Mouse (Mus musculus) lung, embryonic 16.5 days (tissue): Measurements from ENCODE around the gene Ccng2. TPM values are rescaled to one million over a fixed set of nuclear protein-coding genes. Genes with fewer than 3 reads are reported as not detected.

Experiments
- ATAC-seq: fragments of 200-750 bp; cut with Nextera tagmentation; 2 replicates; pipeline ENCODE4 v1.8.0; 2017; ENCODE audit warnings: low read depth, mild to moderate bottlenecking, moderate library complexity
- H3K27ac ChIP-seq: fragments of 300-500 bp; sonication (generic); 2 replicates; pipeline ENCODE4 v1.5.1; 2014; ENCODE audit warnings: mild to moderate bottlenecking, control low read depth, low read length
- H3K27me3 ChIP-seq: fragments of 300-500 bp; sonication (generic); 2 replicates; pipeline ENCODE4 v1.6.1; 2014; ENCODE audit warnings: low read depth, low read length, mixed read lengths; ENCODE audit not compliant: control insufficient read depth, insufficient read depth
- H3K36me3 ChIP-seq: fragments of 300-500 bp; sonication (generic); 2 replicates; pipeline ENCODE4 v1.6.1; 2014; ENCODE audit warnings: low read length; ENCODE audit not compliant: control insufficient read depth, insufficient read depth
- H3K4me1 ChIP-seq: fragments of 300-500 bp; sonication (generic); replicated peaks from 2 replicates; pipeline ENCODE4 v1.6.1; 2014; ENCODE audit warnings: low read length, mixed read lengths; ENCODE audit not compliant: control insufficient read depth, insufficient read depth
- H3K4me2 ChIP-seq: fragments of 300-500 bp; sonication (generic); 2 replicates; pipeline ENCODE4 v1.6.1; 2014; ENCODE audit warnings: low read depth, low read length, control low read depth
- H3K4me3 ChIP-seq: fragments of 300-500 bp; sonication (generic); 2 replicates; pipeline ENCODE4 v1.5.1; 2014; ENCODE audit warnings: mild to moderate bottlenecking, low read length, control low read depth
- H3K9ac ChIP-seq: fragments of 300-500 bp; sonication (generic); 2 replicates; pipeline ENCODE4 v1.6.1; 2014; ENCODE audit warnings: low read length, control low read depth
- H3K9me3 ChIP-seq: fragments of 300-500 bp; sonication (generic); 2 replicates; pipeline ENCODE4 v1.6.1; 2016; ENCODE audit warnings: low read length; ENCODE audit not compliant: control insufficient read depth
- WGBS: fragments of 180-500 bp; shearing (Covaris S2); extraction: QIAGEN DNeasy Blood & Tissue Kit; methylation state at CpG from one replicate; pipeline ENCODE4 v1.1.7; 2014; 5-methylcytosine and 5-hydroxymethylcytosine counted together
- polyA plus RNA-seq: library from polyadenylated mRNA; unstranded; fragments of >200 nt; fragmentation: Nextera tagmentation; extraction: Ambion mirVana; gene quantifications from 2 replicates; pipeline ENCODE4 v1.2.1, GENCODE M21; 2015

Ccng2 gene
- polyA plus RNA-seq, 1 experiment from 2014 or later: 60.1 TPM

DNA sequence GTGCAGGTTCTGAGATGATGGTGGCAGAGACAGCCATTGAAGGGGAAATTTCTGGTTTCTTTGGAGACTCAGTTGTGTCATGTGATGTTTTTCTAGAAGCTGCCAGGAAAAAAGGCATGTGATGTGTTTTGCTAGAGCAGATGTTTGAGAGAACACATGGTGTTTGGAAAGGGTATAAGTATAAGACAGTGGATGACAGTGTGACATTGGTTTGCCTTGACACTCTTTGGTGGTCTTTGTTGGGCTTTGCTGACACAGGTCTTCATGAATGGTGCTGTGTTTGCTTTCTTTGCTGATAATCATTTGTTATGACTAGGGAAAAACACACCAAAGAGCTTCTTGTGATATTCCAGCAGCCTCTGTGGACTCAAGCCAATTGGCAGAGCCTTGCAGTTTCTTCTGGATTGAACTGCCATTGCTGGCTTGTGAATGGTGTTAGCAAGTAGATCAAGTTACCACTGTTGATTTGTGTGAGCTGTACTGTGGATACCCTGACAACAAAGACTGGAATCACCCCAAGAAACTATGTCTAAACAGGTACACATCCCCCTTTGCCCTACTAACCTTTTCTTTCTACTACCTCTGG is 10.1 kb upstream of the Ccng2 start:
- H3K4me3 ChIP-seq: no peak overlapping the region
- H3K4me1 ChIP-seq: no peaks in the 10 kb centered on the region; the same call in 1 of the 2 replicates
- peak; percentile 84 for ATAC-seq
- H3K4me2 ChIP-seq: no peak overlapping the region
- no peaks in the 10 kb centered on the region for H3K27me3 ChIP-seq
- H3K9ac ChIP-seq: no peak overlapping the region
- no peaks in the 10 kb centered on the region for H3K36me3 ChIP-seq
- no peaks in the 10 kb centered on the region for H3K9me3 ChIP-seq
- H3K27ac ChIP-seq: no peak overlapping the region

DNA sequence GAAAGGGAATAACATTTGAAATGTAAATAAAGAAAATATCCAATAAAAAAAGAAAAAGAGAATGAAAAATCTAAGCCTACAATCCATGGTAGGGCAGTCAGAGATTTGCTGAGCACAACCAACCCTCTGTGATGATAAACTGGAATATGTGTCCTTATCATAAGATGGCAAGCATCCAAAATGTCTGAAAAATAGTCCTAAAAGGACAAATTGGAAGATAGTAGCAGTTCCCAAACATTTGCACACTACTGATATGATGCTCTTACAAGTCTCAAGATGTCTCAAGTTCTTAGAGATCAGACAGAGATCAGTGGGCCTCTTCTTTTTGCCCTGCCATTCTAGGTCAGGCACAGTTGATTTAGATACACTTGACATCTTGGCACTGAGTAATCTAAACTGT is 7.7 kb upstream of the Ccng2 start:
- H3K27me3 ChIP-seq: no peaks in the 10 kb centered on the region
- no peaks in the 10 kb centered on the region for H3K9me3 ChIP-seq
- no peak overlapping the region for H3K4me3 ChIP-seq
- no peak overlapping the region for H3K4me2 ChIP-seq
- no peaks in the 10 kb centered on the region for H3K36me3 ChIP-seq
- no peak overlapping the region for H3K27ac ChIP-seq
- ATAC-seq: no peak
- peaks cover 7% of the 10 kb centered on the region; the same call in 1 of the 2 replicates for H3K4me1 ChIP-seq
- no peak overlapping the region for H3K9ac ChIP-seq

DNA sequence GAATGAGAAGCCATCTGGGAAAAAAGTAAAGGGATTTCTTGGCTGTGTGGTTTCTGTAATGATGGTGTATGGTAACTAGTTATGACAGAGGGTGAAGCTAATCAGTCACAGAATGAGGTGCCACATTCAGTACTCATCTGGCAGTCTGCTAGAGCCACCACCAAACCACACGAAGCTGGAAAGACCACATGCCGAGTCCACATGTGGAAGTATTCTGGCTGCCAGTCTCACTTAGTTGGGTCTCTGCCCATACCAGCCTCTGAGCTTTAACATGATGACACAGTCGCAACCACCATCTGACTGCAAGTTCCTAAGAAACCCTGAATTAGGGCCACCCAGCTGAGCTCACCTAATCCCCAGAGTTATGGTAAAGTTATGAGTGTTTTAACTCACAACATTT is 6.1 kb upstream of the Ccng2 start:
- Histone ChIP-seq H3K9ac (no peak overlapping the region), H3K36me3 (no peaks in the 10 kb centered on the region), H3K4me1 (peaks cover 15% of the 10 kb centered on the region; the same call in 1 of the 2 replicates), H3K27me3 (no peaks in the 10 kb centered on the region), H3K4me3 (no peak overlapping the region), H3K4me2 (no peak overlapping the region), H3K9me3 (no peaks in the 10 kb centered on the region), H3K27ac (no peak overlapping the region)
- no peak for ATAC-seq
- 69% methylated on average over 3 of the region's 3 CpGs for WGBS

DNA sequence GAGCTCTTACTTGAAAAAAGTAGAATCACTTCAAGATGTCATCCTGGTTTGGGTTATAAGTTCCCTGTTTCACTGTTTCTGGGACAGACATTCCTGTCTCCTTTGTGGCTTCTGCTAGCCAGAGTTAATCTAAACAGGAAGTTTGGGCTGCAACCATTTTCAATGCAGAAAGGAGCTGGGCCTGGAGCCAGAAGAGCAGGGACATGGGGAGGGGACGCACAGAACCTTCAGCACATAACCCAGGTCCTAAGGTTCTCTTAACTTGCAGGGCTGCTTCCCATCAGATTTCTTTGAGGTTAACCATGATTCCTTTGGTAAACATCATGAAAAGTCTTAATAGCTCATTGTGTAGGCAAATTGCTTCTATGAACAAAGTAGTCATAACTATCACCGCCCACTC is 4.3 kb upstream of the Ccng2 start:
- ATAC-seq: no peak
- H3K4me1 ChIP-seq: peaks cover 18% of the 10 kb centered on the region; the same call in 1 of the 2 replicates
- no peaks in the 10 kb centered on the region for H3K9me3 ChIP-seq
- no peak overlapping the region for H3K9ac ChIP-seq
- peak overlapping the region; percentile 37 for H3K27ac ChIP-seq
- H3K36me3 ChIP-seq: no peaks in the 10 kb centered on the region
- H3K27me3 ChIP-seq: no peaks in the 10 kb centered on the region
- WGBS: 75% methylated on average over 2 of the region's 2 CpGs
- no peak overlapping the region for H3K4me2 ChIP-seq
- no peak overlapping the region for H3K4me3 ChIP-seq

DNA sequence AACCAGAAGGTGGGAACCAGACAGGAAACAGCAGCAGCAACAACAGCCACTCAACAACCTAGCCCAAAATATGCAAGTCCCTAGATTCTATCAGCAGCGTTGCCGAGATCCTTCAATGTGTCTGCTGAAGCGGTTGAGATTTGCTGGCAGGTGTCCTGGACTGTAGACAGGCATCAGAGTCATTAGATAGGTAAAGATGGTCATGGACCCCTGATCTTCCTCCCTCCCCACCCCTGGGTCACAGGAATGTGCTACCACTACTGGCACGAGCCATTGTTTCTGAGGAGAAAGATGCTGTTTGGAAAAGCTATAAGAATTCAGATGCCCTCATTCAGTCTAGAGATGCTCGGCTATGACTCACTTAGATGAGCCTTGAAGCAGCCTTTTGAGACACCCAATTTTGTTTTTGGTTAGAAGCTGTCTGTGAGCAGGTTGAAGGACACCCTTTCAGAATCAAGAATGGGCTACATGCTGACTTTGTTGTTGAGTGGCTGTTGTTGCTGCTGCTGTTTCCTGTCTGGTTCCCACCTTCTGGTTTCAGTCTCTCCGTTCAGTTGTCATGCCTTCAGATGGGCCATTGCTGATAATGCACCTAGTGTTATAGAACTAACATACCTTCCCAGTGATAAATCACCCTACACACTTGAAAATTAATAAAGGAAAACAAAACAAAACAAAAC is 3.5 kb upstream of the Ccng2 start:
- H3K27me3 ChIP-seq: no peaks in the 10 kb centered on the region
- no peak overlapping the region for H3K4me3 ChIP-seq
- H3K27ac ChIP-seq: no peak overlapping the region
- no peaks in the 10 kb centered on the region for H3K36me3 ChIP-seq
- no peak for ATAC-seq
- H3K9me3 ChIP-seq: no peaks in the 10 kb centered on the region
- no peak overlapping the region for H3K9ac ChIP-seq
- H3K4me1 ChIP-seq: peaks cover 18% of the 10 kb centered on the region; the same call in 1 of the 2 replicates
- WGBS: 86% methylated on average over 6 of the region's 6 CpGs
- H3K4me2 ChIP-seq: no peak overlapping the region

DNA sequence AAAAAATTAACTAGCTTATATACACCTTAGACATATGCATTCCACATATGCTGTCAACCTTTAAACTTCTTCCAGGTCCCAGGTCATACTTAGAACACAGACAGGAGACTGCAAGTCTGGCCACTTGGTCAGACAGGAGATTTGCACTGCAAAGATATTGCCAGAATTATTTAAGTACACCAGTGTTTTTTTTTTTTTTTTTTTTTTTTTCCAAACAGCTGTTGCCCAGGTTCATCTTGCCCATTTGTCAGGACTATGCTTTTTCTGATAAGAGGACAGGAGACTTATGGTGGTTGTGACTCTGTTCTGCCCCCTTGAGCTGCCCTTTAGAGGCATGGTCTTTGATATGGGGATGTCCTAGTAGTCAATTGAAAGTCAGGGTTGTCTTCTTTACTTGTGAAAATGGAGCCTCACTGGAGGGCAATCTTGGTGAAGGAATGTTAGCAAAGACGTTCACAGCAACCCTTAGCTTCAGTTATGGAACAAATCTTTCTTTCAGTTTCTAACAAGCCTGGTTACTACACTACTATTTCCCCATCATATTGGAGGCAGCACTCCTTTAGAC is 2.8 kb upstream of the Ccng2 start:
- Histone ChIP-seq H3K4me2 (no peak overlapping the region), H3K36me3 (no peaks in the 10 kb centered on the region), H3K4me1 (peaks cover 18% of the 10 kb centered on the region; the same call in 1 of the 2 replicates), H3K27ac (no peak overlapping the region), H3K9ac (no peak overlapping the region), H3K27me3 (no peaks in the 10 kb centered on the region), H3K4me3 (no peak overlapping the region), H3K9me3 (no peaks in the 10 kb centered on the region)
- ATAC-seq: no peak
- WGBS: 71% methylated on average over 1 of the region's 1 CpGs

DNA sequence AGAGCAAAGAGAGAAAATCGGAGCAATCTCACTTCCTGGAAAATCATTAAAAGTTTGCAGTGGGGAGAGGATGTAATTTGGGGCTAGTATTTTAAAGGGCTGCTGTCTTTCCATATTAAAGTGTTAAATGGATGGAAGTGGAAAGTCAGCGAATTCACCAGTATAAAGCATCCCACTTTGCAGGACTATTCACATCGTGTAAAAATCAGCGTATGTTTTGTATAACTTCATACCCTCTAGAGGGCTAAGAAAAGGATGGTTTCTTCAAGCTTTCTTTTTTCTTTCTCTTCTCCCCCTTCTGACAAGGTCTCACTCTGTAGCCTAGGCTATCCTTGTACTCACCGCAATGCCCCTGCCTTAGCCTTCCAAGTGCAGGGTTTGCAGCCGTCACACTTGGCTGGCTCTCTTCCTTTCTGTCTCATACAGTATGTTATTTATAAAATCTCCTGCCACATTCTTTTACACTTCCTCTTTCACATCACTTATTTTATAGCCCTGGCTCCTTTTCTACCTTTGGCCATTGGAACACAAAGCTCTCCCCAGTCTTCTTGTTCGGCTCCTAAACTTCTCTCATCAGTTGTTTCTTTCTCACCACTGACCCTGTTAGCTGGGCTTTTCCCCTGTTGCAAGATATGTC is 1.8 kb upstream of the Ccng2 start:
- ATAC-seq: no peak
- Histone ChIP-seq H3K4me1 (peaks cover 26% of the 10 kb centered on the region), H3K9me3 (no peaks in the 10 kb centered on the region), H3K4me3 (no peak overlapping the region), H3K9ac (peak overlapping the region; percentile 14; the same call in 1 of the 2 replicates), H3K27ac (peak overlapping the region; percentile 95), H3K27me3 (no peaks in the 10 kb centered on the region), H3K36me3 (peaks cover 3% of the 10 kb centered on the region; the same call in 1 of the 2 replicates), H3K4me2 (no peak overlapping the region)
- whole genome bisulfite sequencing: 63% methylated on average over 7 of the region's 7 CpGs

DNA sequence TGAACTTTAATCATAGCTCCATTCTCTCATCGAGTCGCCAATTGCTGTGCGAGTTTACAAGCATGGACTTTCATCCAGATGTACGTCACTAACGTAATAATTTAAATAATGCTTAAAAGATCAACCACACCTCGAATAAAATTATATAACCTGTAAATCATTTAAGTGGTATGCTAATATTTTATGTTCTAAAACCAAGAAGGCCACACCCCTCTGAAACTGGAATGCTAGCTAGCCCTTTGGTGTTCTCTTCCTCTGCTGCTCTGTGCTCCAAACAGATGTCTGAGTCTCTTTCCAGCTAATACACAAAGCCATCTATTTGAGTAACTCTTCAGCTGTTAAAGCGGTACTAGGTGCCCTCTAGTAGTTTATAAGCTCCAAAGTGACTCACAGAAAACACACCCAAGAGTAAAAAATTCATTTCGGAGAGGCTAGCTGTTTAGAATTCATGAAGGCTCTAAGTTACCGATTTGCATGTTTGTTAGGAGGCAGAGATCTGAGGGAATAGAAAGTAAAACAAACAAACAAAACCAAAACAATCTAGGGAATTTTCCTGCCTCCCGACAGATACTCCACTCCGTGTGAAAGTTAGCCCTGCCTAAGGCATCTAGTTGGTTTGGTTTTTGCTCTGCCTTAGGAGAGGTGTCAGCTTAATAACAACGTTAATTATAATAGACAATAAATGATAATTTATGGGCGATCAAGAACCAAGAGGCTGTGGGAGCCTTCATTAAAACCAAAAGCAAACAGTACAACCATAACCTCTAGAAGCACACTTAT is 1.1 kb upstream of the Ccng2 start:
- no peaks in the 10 kb centered on the region for H3K9me3 ChIP-seq
- peaks cover 26% of the 10 kb centered on the region for H3K4me1 ChIP-seq
- ATAC-seq: no peak
- H3K9ac ChIP-seq: peak overlapping the region; percentile 54
- peak overlapping the region; percentile 88 for H3K4me3 ChIP-seq
- 49% methylated on average over 13 of the region's 13 CpGs for WGBS
- peaks cover 8% of the 10 kb centered on the region; the same call in 1 of the 2 replicates for H3K36me3 ChIP-seq
- peak overlapping the region; percentile 75 for H3K4me2 ChIP-seq
- no peaks in the 10 kb centered on the region for H3K27me3 ChIP-seq
- peak overlapping the region; percentile 95 for H3K27ac ChIP-seq
